In genomic region chr7:122240413-122241119, GRCm38 (mm10) we compare ENCODE assay signal across 1 mouse cellular context.
TF ChIP-seq lines count a peak whose summit lies in the region.

No protein-coding gene starts in this region.

TF ChIP-seq in MEL, 35 proteins besides CTCF, POLR2A, EP300 and RAD21:
- TF ChIP-seq NRF1 (IDR thresholded peaks at IDR 0.05; ENCODE audit: insufficient read depth, low read depth, low read length, poor library complexity, severe bottlenecking) (no peak), TAL1 (IDR thresholded peaks at IDR 0.05; ENCODE audit: low read length) (no peak), MYC (IDR thresholded peaks at IDR 0.05; ENCODE audit: low read depth, low read length) (no peak), GATA1 (IDR thresholded peaks at IDR 0.05; ENCODE audit: low read depth, low read length) (no peak), ZNF384 (IDR thresholded peaks at IDR 0.05; ENCODE audit: low read depth, low read length) (no peak), SIN3A (IDR thresholded peaks at IDR 0.05; ENCODE audit: low read length) (no peak), POLR2AphosphoS2 (IDR thresholded peaks at IDR 0.05; ENCODE audit: low read length) (no peak), ZMIZ1 (IDR thresholded peaks at IDR 0.05; ENCODE audit: low read depth, low read length) (no peak), MAZ (IDR thresholded peaks at IDR 0.05; ENCODE audit: low read depth, low read length) (no peak), JUND (IDR thresholded peaks at IDR 0.05; ENCODE audit: low read depth, low read length) (no peak), ZC3H11A (IDR thresholded peaks at IDR 0.05; ENCODE audit: low read depth, low read length) (no peak), SMC3 (IDR thresholded peaks at IDR 0.05; ENCODE audit: low read depth, low read length) (no peak), TBP (IDR thresholded peaks at IDR 0.05; ENCODE audit: low read depth, low read length) (no peak), USF1 (IDR thresholded peaks at IDR 0.05; ENCODE audit: low read depth, low read length) (no peak), MEF2A (IDR thresholded peaks at IDR 0.05; ENCODE audit: extremely low read depth, insufficient replicate concordance, low read depth, low read length, poor library complexity, severe bottlenecking) (no peak), MAFK (IDR thresholded peaks at IDR 0.05; ENCODE audit: borderline replicate concordance, low read depth, low read length) (no peak), E2F4 (IDR thresholded peaks at IDR 0.05; ENCODE audit: borderline replicate concordance, low read depth, low read length) (no peak), MYB (IDR thresholded peaks at IDR 0.05; ENCODE audit: low read depth, low read length) (no peak), POLR2AphosphoS5 (IDR thresholded peaks at IDR 0.05; ENCODE audit: borderline replicate concordance, low read depth, low read length) (no peak), UBTF (IDR thresholded peaks at IDR 0.05; ENCODE audit: borderline replicate concordance, insufficient read depth, low read depth, low read length) (no peak)
